Mouse (Mus musculus) lung, postnatal 0 days (tissue): Measurements from ENCODE around the gene Cdcp2.

Experiments
- CTCF ChIP-seq: IDR thresholded peaks from 2 replicates; pipeline ENCODE4 v1.5.1; 2016; ENCODE audit warnings: antibody characterized with exemption, mild to moderate bottlenecking
- EP300 ChIP-seq: IDR thresholded peaks from 2 replicates; pipeline ENCODE4 v1.6.1; 2016; ENCODE audit warnings: antibody characterized with exemption, mild to moderate bottlenecking, control low read depth

DNA sequence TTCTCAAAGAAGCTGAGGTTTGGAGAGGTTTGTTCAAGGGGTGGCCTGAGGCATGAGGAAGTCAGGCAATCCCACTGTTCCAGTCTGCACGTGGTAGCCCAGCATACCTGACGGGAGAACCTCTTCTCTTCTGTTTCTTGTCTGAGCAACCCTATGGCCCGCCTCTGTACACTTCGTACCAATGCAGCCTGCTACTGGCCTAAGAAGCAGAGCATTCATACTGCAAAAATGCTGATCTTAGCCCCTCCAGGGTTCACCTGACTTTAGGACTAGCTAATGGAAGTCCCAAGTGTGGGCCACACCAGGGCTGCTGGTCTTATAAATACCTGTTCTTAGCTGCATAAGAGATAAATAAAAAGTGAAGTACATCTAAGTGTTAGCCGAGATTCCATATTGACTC, 38.3 kb upstream of the Cdcp2 start:
- TF ChIP-seq CTCF (no peak), EP300 (no peak)
